Mouse (Mus musculus) embryonic facial prominence, embryonic 10.5 days (tissue): ENCODE measurements around the gene Pank3. TPM values are rescaled to one million over a fixed set of nuclear protein-coding genes. Genes with fewer than 3 reads are reported as not detected.
A peak's percentile ranks its signal among the peaks of the same experiment; 100 is the strongest.

Source experiments
- DNase-seq: peaks from one replicate; pipeline ENCODE4 v3.0.0-alpha.2; 2017; ENCODE audit warnings: low spot score
- H3K27ac ChIP-seq: fragments of 300-500 bp; sonication (generic); replicated peaks from 2 replicates; pipeline ENCODE4 v1.5.1; 2016; ENCODE audit warnings: mild to moderate bottlenecking
- H3K27me3 ChIP-seq: fragments of 300-500 bp; sonication (generic); replicated peaks from 2 replicates; pipeline ENCODE4 v1.6.1; 2016; ENCODE audit warnings: low read depth, mild to moderate bottlenecking; ENCODE audit not compliant: poor library complexity, severe bottlenecking
- H3K36me3 ChIP-seq: fragments of 300-500 bp; sonication (generic); replicated peaks from 2 replicates; pipeline ENCODE4 v1.6.1; 2016; ENCODE audit warnings: mild to moderate bottlenecking, moderate library complexity
- H3K4me1 ChIP-seq: fragments of 300-500 bp; sonication (generic); 2 replicates; pipeline ENCODE4 v1.6.1; 2016
- H3K4me3 ChIP-seq: fragments of 300-500 bp; sonication (generic); 2 replicates; pipeline ENCODE4 v1.5.1; 2016; ENCODE audit warnings: mild to moderate bottlenecking, moderate library complexity
- H3K9me3 ChIP-seq: fragments of 300-500 bp; sonication (generic); 2 replicates; pipeline ENCODE4 v1.6.1; 2016; ENCODE audit warnings: mild to moderate bottlenecking
- WGBS: fragments of 180-500 bp; shearing (Covaris S2); methylation state at CpG from one replicate; pipeline ENCODE4 v1.1.7; 2016; 5-methylcytosine and 5-hydroxymethylcytosine counted together
- polyA plus RNA-seq: library from polyadenylated mRNA; unstranded; fragments of >200 nt; fragmentation: Nextera tagmentation; extraction: Ambion mirVana; gene quantifications from 2 replicates; pipeline ENCODE4 v1.2.1, GENCODE M21; 2016

Gene Pank3
- polyA plus RNA-seq: 13.9 and 15.2 TPM in 2 replicates

- H3K27ac ChIP-seq: peak within 1 kb of the TSS; percentile 99
- H3K9me3 ChIP-seq: no peaks in the 10 kb centered on the region
- under 1% methylated on average over 50 of the region's 50 CpGs for WGBS
- H3K4me1 ChIP-seq: peaks cover 14% of the 10 kb centered on the region
- H3K4me3 ChIP-seq: peak within 1 kb of the TSS; percentile 96
- DNase-seq: peak; percentile 99
- no peaks in the 10 kb centered on the region for H3K27me3 ChIP-seq
- H3K36me3 ChIP-seq: peaks cover 21% of the 10 kb centered on the region
Observed at GRCm38 (mm10) chr11:35769188-35769745, at the start of gene Pank3. Pank3 (plus strand) TSS chr11:35769484.

- H3K4me1 ChIP-seq: no peaks in the 10 kb centered on the region
- H3K9me3 ChIP-seq: no peaks in the 10 kb centered on the region
- WGBS: 87% methylated on average over 5 of the region's 5 CpGs
- H3K4me3 ChIP-seq: no peak overlapping the region
- no peak for DNase-seq
- no peaks in the 10 kb centered on the region for H3K36me3 ChIP-seq
- no peaks in the 10 kb centered on the region for H3K27me3 ChIP-seq
- H3K27ac ChIP-seq: no peak overlapping the region
Observed at GRCm38 (mm10) chr11:35723876-35724275, 45.4 kb upstream of the Pank3 start.

DNA sequence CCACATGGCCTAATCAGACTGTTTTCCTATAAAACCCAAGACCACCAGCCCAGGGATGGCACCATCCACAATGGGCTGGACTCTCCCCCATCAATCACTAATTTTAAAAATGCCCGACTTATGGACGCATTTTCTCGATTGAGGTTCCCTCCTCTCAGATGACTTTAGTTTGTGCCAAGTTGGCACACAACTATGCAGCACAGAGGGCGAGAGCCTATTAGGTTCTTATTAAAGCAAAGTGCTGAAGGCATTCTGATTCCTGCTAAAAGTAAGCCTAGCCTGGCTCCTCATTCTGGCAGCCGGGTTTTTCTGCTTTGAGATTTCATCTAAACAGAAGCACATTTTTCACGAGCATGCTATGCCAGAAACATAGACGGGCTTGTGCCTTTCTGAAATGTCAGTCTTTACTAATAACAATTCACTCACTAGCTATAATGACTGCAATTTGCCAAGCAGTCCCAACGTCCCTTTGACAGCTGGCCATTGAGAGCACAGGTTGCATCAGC is 42.9 kb upstream of the Pank3 start:
- no peak overlapping the region for H3K27ac ChIP-seq

GRCm38 (mm10) chr11:35728200-35728599 is 41.1 kb upstream of the Pank3 start:
- Histone ChIP-seq H3K9me3 (no peaks in the 10 kb centered on the region), H3K36me3 (no peaks in the 10 kb centered on the region), H3K27ac (no peak overlapping the region), H3K27me3 (peaks cover 4% of the 10 kb centered on the region; the same call in 1 of the 2 replicates), H3K4me3 (no peak overlapping the region), H3K4me1 (no peaks in the 10 kb centered on the region)
- DNase-seq: no peak
- WGBS: 88% methylated on average over 1 of the region's 1 CpGs

More for the DNA sequence above, 42.9 kb upstream of the Pank3 start:
- DNase-seq: no peak
- H3K36me3 ChIP-seq: no peaks in the 10 kb centered on the region
- no peak overlapping the region for H3K4me3 ChIP-seq
- WGBS: 83% methylated on average over 8 of the region's 8 CpGs
- H3K9me3 ChIP-seq: no peaks in the 10 kb centered on the region
- H3K4me1 ChIP-seq: no peaks in the 10 kb centered on the region
- H3K27me3 ChIP-seq: peaks cover 4% of the 10 kb centered on the region; the same call in 1 of the 2 replicates

DNA sequence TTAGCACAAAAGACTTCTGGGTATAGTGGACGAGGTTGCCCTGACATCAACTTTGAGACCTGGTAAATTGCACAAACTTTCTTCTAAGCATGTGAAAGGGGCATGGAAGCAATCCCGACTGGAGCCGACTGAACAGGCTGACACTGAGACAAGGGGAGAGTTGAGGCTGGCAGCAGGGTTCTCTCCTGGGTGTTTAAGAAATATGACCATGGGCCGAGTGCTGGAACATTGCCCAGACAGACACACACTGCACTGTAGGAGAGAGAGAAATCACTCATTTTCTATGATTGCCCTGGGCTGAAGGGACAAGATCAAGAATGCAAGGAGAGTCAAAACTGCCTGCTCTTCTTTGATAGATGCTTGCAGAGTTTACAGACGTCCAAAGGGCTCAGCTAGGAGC is 40.1 kb upstream of the Pank3 start:
- H3K27ac ChIP-seq: no peak overlapping the region
- peaks cover 11% of the 10 kb centered on the region; the same call in 1 of the 2 replicates for H3K27me3 ChIP-seq
- no peak for DNase-seq
- H3K9me3 ChIP-seq: no peaks in the 10 kb centered on the region
- H3K4me3 ChIP-seq: no peak overlapping the region
- WGBS: 58% methylated on average over 5 of the region's 5 CpGs
- H3K36me3 ChIP-seq: no peaks in the 10 kb centered on the region
- H3K4me1 ChIP-seq: no peaks in the 10 kb centered on the region

- no peaks in the 10 kb centered on the region for H3K4me1 ChIP-seq
- no peaks in the 10 kb centered on the region for H3K36me3 ChIP-seq
- H3K27ac ChIP-seq: no peak overlapping the region
- H3K4me3 ChIP-seq: no peak overlapping the region
- no peaks in the 10 kb centered on the region for H3K9me3 ChIP-seq
- peaks cover 13% of the 10 kb centered on the region; the same call in 1 of the 2 replicates for H3K27me3 ChIP-seq
- no peak for DNase-seq
- WGBS: 59% methylated on average over 1 of the region's 1 CpGs
Observed at GRCm38 (mm10) chr11:35732366-35732765, 36.9 kb upstream of the Pank3 start.

- no peak for DNase-seq
- 75% methylated on average over 2 of the region's 2 CpGs for WGBS
Observed at GRCm38 (mm10) chr11:35736817-35737216, 32.5 kb upstream of the Pank3 start.

GRCm38 (mm10) chr11:35737262-35737661 is 32.0 kb upstream of the Pank3 start:
- no peaks in the 10 kb centered on the region for H3K4me1 ChIP-seq
- H3K27ac ChIP-seq: no peak overlapping the region
- H3K4me3 ChIP-seq: no peak overlapping the region
- no peaks in the 10 kb centered on the region for H3K36me3 ChIP-seq
- 0 out of 2 replicates have a peak, but pooled peaks cover 9% of the 10 kb centered on the region for H3K27me3 ChIP-seq
- H3K9me3 ChIP-seq: no peaks in the 10 kb centered on the region
- no peak for DNase-seq
- 98% methylated on average over 2 of the region's 2 CpGs for WGBS

More at GRCm38 (mm10) chr11:35736817-35737216, 32.5 kb upstream of the Pank3 start:
- Histone ChIP-seq H3K9me3 (no peaks in the 10 kb centered on the region), H3K4me1 (no peaks in the 10 kb centered on the region), H3K27me3 (0 out of 2 replicates have a peak, but pooled peaks cover 9% of the 10 kb centered on the region), H3K4me3 (no peak overlapping the region), H3K36me3 (no peaks in the 10 kb centered on the region), H3K27ac (no peak overlapping the region)

- Histone ChIP-seq H3K4me3 (no peak overlapping the region), H3K27me3 (0 out of 2 replicates have a peak, but pooled peaks cover 9% of the 10 kb centered on the region), H3K36me3 (no peaks in the 10 kb centered on the region), H3K9me3 (peaks cover under 1% of the 10 kb centered on the region; the same call in 1 of the 2 replicates), H3K4me1 (no peaks in the 10 kb centered on the region), H3K27ac (no peak overlapping the region)
- 76% methylated on average over 3 of the region's 3 CpGs for WGBS
- no peak for DNase-seq
Observed at GRCm38 (mm10) chr11:35738102-35738501, 31.2 kb upstream of the Pank3 start.

DNA sequence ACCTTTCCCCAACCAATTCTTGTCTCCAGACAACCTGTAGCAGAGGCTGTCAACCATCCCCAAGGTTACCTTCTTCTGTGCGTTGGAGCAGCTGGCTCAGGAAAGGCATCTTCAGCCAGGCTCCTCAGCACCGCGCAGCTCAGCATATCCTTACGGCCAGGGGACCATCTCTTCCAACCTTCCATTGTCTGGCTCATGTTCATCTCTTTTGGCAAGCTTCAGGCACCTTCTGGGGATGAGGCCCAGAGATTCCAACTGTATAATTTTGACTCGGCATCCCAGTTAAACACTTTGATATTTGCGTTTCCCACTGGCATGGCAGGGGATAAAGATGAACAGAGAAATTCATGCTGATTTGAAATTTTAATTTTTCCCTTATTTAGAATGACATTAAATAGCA is 25.7 kb upstream of the Pank3 start:
- Histone ChIP-seq H3K27ac (no peak overlapping the region), H3K9me3 (peaks cover 6% of the 10 kb centered on the region; the same call in 1 of the 2 replicates), H3K27me3 (no peaks in the 10 kb centered on the region), H3K36me3 (no peaks in the 10 kb centered on the region), H3K4me3 (no peak overlapping the region), H3K4me1 (peaks cover 7% of the 10 kb centered on the region)
- no peak for DNase-seq
- WGBS: 95% methylated on average over 6 of the region's 6 CpGs

GRCm38 (mm10) chr11:35744571-35744970 is 24.7 kb upstream of the Pank3 start:
- Histone ChIP-seq H3K4me1 (peaks cover 7% of the 10 kb centered on the region), H3K27ac (no peak overlapping the region), H3K4me3 (no peak overlapping the region), H3K27me3 (no peaks in the 10 kb centered on the region), H3K36me3 (no peaks in the 10 kb centered on the region), H3K9me3 (peaks cover 6% of the 10 kb centered on the region; the same call in 1 of the 2 replicates)
- DNase-seq: no peak
- WGBS: 91% methylated on average over 6 of the region's 6 CpGs

- H3K36me3 ChIP-seq: no peaks in the 10 kb centered on the region
- no peaks in the 10 kb centered on the region for H3K9me3 ChIP-seq
- H3K4me3 ChIP-seq: no peak overlapping the region
- DNase-seq: peak; percentile 13
- no peaks in the 10 kb centered on the region for H3K27me3 ChIP-seq
- WGBS: 63% methylated on average over 8 of the region's 8 CpGs
- peaks cover 8% of the 10 kb centered on the region for H3K4me1 ChIP-seq
- H3K27ac ChIP-seq: no peak overlapping the region
Observed at GRCm38 (mm10) chr11:35750578-35750977, 18.7 kb upstream of the Pank3 start.

GRCm38 (mm10) chr11:35754906-35755418 is 14.3 kb upstream of the Pank3 start:
- Histone ChIP-seq H3K9me3 (no peaks in the 10 kb centered on the region), H3K4me3 (no peak overlapping the region), H3K27me3 (no peaks in the 10 kb centered on the region), H3K4me1 (peaks cover 5% of the 10 kb centered on the region; the same call in 1 of the 2 replicates), H3K27ac (no peak overlapping the region), H3K36me3 (no peaks in the 10 kb centered on the region)
- WGBS: 87% methylated on average over 4 of the region's 4 CpGs
- DNase-seq: no peak
